Mouse (Mus musculus): Measurements from ENCODE around the gene Zhx3.

- TF ChIP-seq HCFC1 (IDR thresholded peaks at IDR 0.05; ENCODE audit: borderline replicate concordance, insufficient read depth, low read length): no peak
- no peak for TF ChIP-seq MAFK (IDR thresholded peaks at IDR 0.05; ENCODE audit: insufficient read depth, low read depth, low read length)
- TF ChIP-seq CHD2 (IDR thresholded peaks at IDR 0.05; ENCODE audit: low read depth, low read length): no peak
Observed at GRCm38 (mm10) chr2:160921285-160921684, 48.5 kb upstream of the Zhx3 start.
